Mouse (Mus musculus): ENCODE results near the gene Tbc1d17.

- TF ChIP-seq GATA1 (IDR thresholded peaks at IDR 0.05; ENCODE audit: borderline replicate concordance, low read length), result no peak
- no peak for TF ChIP-seq FLI1 (IDR thresholded peaks at IDR 0.05; ENCODE audit: low read length)
Observed at GRCm38 (mm10) chr7:44820525-44820924, 28.4 kb downstream of the Tbc1d17 start.

All from megakaryocyte, embryonic 14.5 days (primary cell).